8 mouse cellular contexts compared by ENCODE assay signal in genomic region chr9:44487441-44487840, GRCm38 (mm10). TPM values are rescaled to one million over a fixed set of nuclear protein-coding genes. Genes with fewer than 3 reads are reported as not detected.
DNase-seq lines count a peak whose midpoint lies in the region; ATAC-seq and TF ChIP-seq lines count a peak whose summit lies in the region.

No protein-coding gene starts in this region.

- TF ChIP-seq EP300 in liver, embryonic 14.5 days (IDR thresholded peaks at IDR 0.05; ENCODE audit: low read depth): no peak

- ATAC-seq in intestine, embryonic 15.5 days: peak; percentile 54
- ATAC-seq in liver, embryonic 14.5 days (ENCODE audit: insufficient read depth): no peak
- no peak for ATAC-seq in neural tube, embryonic 13.5 days (ENCODE audit: low read depth)

- 7% methylated on average over 7 of the region's 7 CpGs for WGBS in intestine, embryonic 15.5 days
- WGBS in liver, embryonic 14.5 days (ENCODE audit: insufficient replicate concordance): 23% methylated on average over 7 of the region's 7 CpGs
- 13% methylated on average over 7 of the region's 7 CpGs for WGBS in neural tube, embryonic 13.5 days

- peak overlapping the region; percentile 86 for H3K4me2 ChIP-seq in intestine, embryonic 15.5 days (replicated peaks)
- peak overlapping the region; percentile 68 for H3K4me2 ChIP-seq in liver, embryonic 14.5 days (ENCODE audit: low read depth)
- H3K4me2 ChIP-seq in neural tube, embryonic 13.5 days: peak overlapping the region; percentile 98

- H3K4me3 ChIP-seq in brown adipose tissue, adult 24 weeks (ENCODE audit: insufficient read depth, low read depth, low read length): peak overlapping the region; percentile 51
- peak overlapping the region; percentile 95 for H3K4me3 ChIP-seq in intestine, embryonic 15.5 days (replicated peaks)
- peak overlapping the region; percentile 23 to 36; a peak in 3 of 4 replicates for H3K4me3 ChIP-seq in liver, embryonic 14.5 days (ENCODE audit: insufficient read depth in 1 of 2, low read depth in 2 of 2, low read length in 2 of 2)
- H3K4me3 ChIP-seq in neural tube, embryonic 13.5 days: peak overlapping the region; percentile 96

- DNase-seq in adrenal gland, adult (ENCODE audit: inconsistent age in 2 of 2, low spot score in 1 of 2): peak; percentile 95 to 96
- DNase-seq in gastrocnemius, postnatal 36 days: peak; percentile 77 to 80
- DNase-seq in liver, embryonic 14.5 days (ENCODE audit: low read depth in 3 of 3, low spot score in 3 of 3): no peak
- no peak for DNase-seq in frontal cortex, postnatal 14 days (ENCODE audit: low spot score in 2 of 2)
- DNase-seq in embryo, embryonic 10 days (ENCODE audit: low spot score): no peak

- no peaks in the 10 kb centered on the region for H3K9me3 ChIP-seq in intestine, embryonic 15.5 days
- H3K9me3 ChIP-seq in liver, embryonic 14.5 days (ENCODE audit: control insufficient read depth, low read length): no peaks in the 10 kb centered on the region
- no peaks in the 10 kb centered on the region for H3K9me3 ChIP-seq in neural tube, embryonic 13.5 days

- intact Hi-C loops in gastrocnemius, postnatal 36 days (cut with DNase I): no loop called here

- no peak for TF ChIP-seq CTCF in liver, embryonic 14.5 days (IDR thresholded peaks at IDR 0.05; ENCODE audit: low read depth)

- H3K27ac ChIP-seq in brown adipose tissue, adult 24 weeks (replicated peaks; ENCODE audit: low read depth, low read length): peak overlapping the region; percentile 96
- H3K27ac ChIP-seq in intestine, embryonic 15.5 days: peak overlapping the region; percentile 98
- peak overlapping the region; percentile 33; the same call in 1 of the 2 replicates for H3K27ac ChIP-seq in liver, embryonic 14.5 days
- peak overlapping the region; percentile 79 for H3K27ac ChIP-seq in neural tube, embryonic 13.5 days (replicated peaks)

- no peaks in the 10 kb centered on the region for H3K27me3 ChIP-seq in intestine, embryonic 15.5 days (replicated peaks)
- H3K27me3 ChIP-seq in liver, embryonic 14.5 days (ENCODE audit: control insufficient read depth, insufficient read depth, low read length): peaks cover 15% of the 10 kb centered on the region
- no peaks in the 10 kb centered on the region for H3K27me3 ChIP-seq in neural tube, embryonic 13.5 days

- H3K9ac ChIP-seq in intestine, embryonic 15.5 days: peak overlapping the region; percentile 93
- no peak overlapping the region for H3K9ac ChIP-seq in liver, embryonic 14.5 days (replicated peaks)
- H3K9ac ChIP-seq in neural tube, embryonic 13.5 days: peak overlapping the region; percentile 99

- peaks cover 35% of the 10 kb centered on the region for H3K4me1 ChIP-seq in brown adipose tissue, adult 24 weeks (ENCODE audit: control insufficient read depth, insufficient read depth, insufficient read length, low read length)
- H3K4me1 ChIP-seq in intestine, embryonic 15.5 days (replicated peaks): peaks cover 87% of the 10 kb centered on the region
- H3K4me1 ChIP-seq in liver, embryonic 14.5 days (replicated peaks; ENCODE audit: control insufficient read depth in 2 of 2, insufficient read depth in 2 of 2, low read length in 1 of 2): peaks cover 0 to 2% of the 10 kb centered on the region in 2 experiments; a peak in 2 of 4 replicates
- peaks cover 88% of the 10 kb centered on the region for H3K4me1 ChIP-seq in neural tube, embryonic 13.5 days (replicated peaks)

- 0 out of 2 replicates have a peak, but pooled peaks cover 4% of the 10 kb centered on the region for H3K36me3 ChIP-seq in intestine, embryonic 15.5 days
- no peaks in the 10 kb centered on the region for H3K36me3 ChIP-seq in liver, embryonic 14.5 days (replicated peaks; ENCODE audit: control insufficient read depth, insufficient read depth, low read depth)
- H3K36me3 ChIP-seq in neural tube, embryonic 13.5 days: no peaks in the 10 kb centered on the region

RNA-seq across cellular contexts. Expression of gene Bcl9l, which starts 4.8 kb away (rescaled TPM):
- 19.2 and 24.4 TPM in 2 replicates for polyA plus RNA-seq in brown adipose tissue, adult 24 weeks (2012; ENCODE audit: insufficient read depth, insufficient read length, missing spikeins)
- 10 to 100 TPM; 25.7 to 42.5 TPM for total RNA-seq in gastrocnemius, postnatal 36 days (2021)
- 7.5 and 7.8 TPM in 2 replicates for polyA plus RNA-seq in intestine, embryonic 15.5 days (2015; fragmentation: Nextera tagmentation; extraction: Ambion mirVana)
- polyA plus RNA-seq in liver, embryonic 14.5 days (2012; rRNA removed): 1.6 and 1.9 TPM in 2 replicates
- polyA plus RNA-seq in liver, embryonic 14.5 days (2014; fragmentation: Nextera tagmentation; extraction: Ambion mirVana): 1.0 and 1.5 TPM in 2 replicates
- polyA plus RNA-seq in neural tube, embryonic 13.5 days (2015; fragmentation: Nextera tagmentation; extraction: Ambion mirVana): 9.4 and 9.6 TPM in 2 replicates

RNA-seq across cellular contexts. Expression of gene Upk2, which starts 32.7 kb away (rescaled TPM):
- polyA plus RNA-seq in brown adipose tissue, adult 24 weeks (2012; ENCODE audit: insufficient read depth, insufficient read length, missing spikeins): not detected in 2 replicates
- not detected for total RNA-seq in gastrocnemius, postnatal 36 days (2021)
- 1.2 TPM in 2 replicates for polyA plus RNA-seq in intestine, embryonic 15.5 days (2015; fragmentation: Nextera tagmentation; extraction: Ambion mirVana)
- polyA plus RNA-seq in liver, embryonic 14.5 days (2012; rRNA removed): 0.04 TPM in 1 of 2 replicates, not detected in the other
- not detected in 2 replicates for polyA plus RNA-seq in liver, embryonic 14.5 days (2014; fragmentation: Nextera tagmentation; extraction: Ambion mirVana)
- polyA plus RNA-seq in neural tube, embryonic 13.5 days (2015; fragmentation: Nextera tagmentation; extraction: Ambion mirVana): not detected in 2 replicates

RNA-seq across cellular contexts. Expression of gene Foxr1, which starts 46.5 kb away (rescaled TPM):
- polyA plus RNA-seq in brown adipose tissue, adult 24 weeks (2012; ENCODE audit: insufficient read depth, insufficient read length, missing spikeins): not detected in 2 replicates
- not detected for total RNA-seq in gastrocnemius, postnatal 36 days (2021)
- not detected in 2 replicates for polyA plus RNA-seq in intestine, embryonic 15.5 days (2015; fragmentation: Nextera tagmentation; extraction: Ambion mirVana)
- not detected in 2 replicates for polyA plus RNA-seq in liver, embryonic 14.5 days (2012; rRNA removed)
- polyA plus RNA-seq in liver, embryonic 14.5 days (2014; fragmentation: Nextera tagmentation; extraction: Ambion mirVana): not detected in 2 replicates
- polyA plus RNA-seq in neural tube, embryonic 13.5 days (2015; fragmentation: Nextera tagmentation; extraction: Ambion mirVana): not detected in 2 replicates

Comparison
In these comparisons a context has a peak if more than half of its experiments do, and no peak if none do; other contexts are left out.
1. DNase-seq: peak in adrenal gland, adult (2 of 2) and gastrocnemius, postnatal 36 days (2 of 2); none in liver, embryonic 14.5 days (0 of 3), frontal cortex, postnatal 14 days (0 of 2) and embryo, embryonic 10 days (single experiment).
2. H3K27ac ChIP-seq: peak in every context shown above with its lines; median percentile 98 in intestine, embryonic 15.5 days; 96 in brown adipose tissue, adult 24 weeks; 79 in neural tube, embryonic 13.5 days; 33 in liver, embryonic 14.5 days.
3. H3K4me3 ChIP-seq: peak in every context shown above with its lines; median percentile 96 in neural tube, embryonic 13.5 days; 95 in intestine, embryonic 15.5 days; 51 in brown adipose tissue, adult 24 weeks; 30 in liver, embryonic 14.5 days.
4. Peak in every context shown above with its lines, with median percentiles within 50 percentile points of each other: H3K4me2 ChIP-seq.